Mouse (Mus musculus): ENCODE measurements around the gene Bok. TPM values are rescaled to one million over a fixed set of nuclear protein-coding genes. Genes with fewer than 3 reads are reported as not detected.

Gene Bok
- total and polyA plus RNA-seq, 3 experiments, result 0.17 TPM; not detected in 2

DNA sequence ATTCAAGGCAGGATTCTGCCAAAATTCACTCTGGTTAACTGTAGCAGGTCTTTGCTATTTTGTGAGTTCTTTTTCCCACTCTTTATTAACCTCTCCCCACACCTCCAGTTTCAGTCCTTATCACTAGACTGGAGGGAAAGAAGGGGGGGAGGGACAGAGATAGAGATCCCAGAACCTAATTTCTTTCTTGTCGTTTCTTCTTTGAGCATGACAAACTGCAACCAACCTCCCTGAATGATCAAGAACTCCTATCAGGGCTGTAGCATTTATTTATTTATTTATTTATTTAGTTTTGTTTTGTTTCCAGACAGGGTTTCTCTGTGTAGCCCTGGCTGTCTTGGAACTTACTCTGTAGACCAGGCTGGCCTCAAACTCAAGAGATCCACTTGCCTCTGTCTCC, 16.6 kb downstream of the Bok start:
- Histone ChIP-seq H3K27me3 (ENCODE audit: control insufficient read depth in 1 of 2, insufficient read depth in 2 of 2, low read length in 2 of 2) (no peaks in the 10 kb centered on the region), H3K9me3 (replicated peaks; ENCODE audit: insufficient read depth, low read length) (no peaks in the 10 kb centered on the region), H3K79me2 (ENCODE audit: control insufficient read depth, insufficient read depth, low read length, poor library complexity) (no peaks in the 10 kb centered on the region), H3K27ac (ENCODE audit: control insufficient read depth, low read depth, low read length) (no peak overlapping the region), H3K4me3 (ENCODE audit: control insufficient read depth in 1 of 2, insufficient read depth in 1 of 2, low read depth in 2 of 2, low read length in 2 of 2) (no peak overlapping the region), H3K36me3 (ENCODE audit: control insufficient read depth in 1 of 2, insufficient read depth in 2 of 2, low read length in 2 of 2) (peaks cover 0 to 15% of the 10 kb centered on the region in 2 experiments; a peak in 3 of 4 replicates), H3K4me1 (ENCODE audit: control insufficient read depth in 1 of 2, insufficient read depth in 2 of 2, low read length in 2 of 2) (peaks cover 2 to 5% of the 10 kb centered on the region in 2 experiments; a peak in 1 of 4 replicates), H3K9ac (ENCODE audit: control insufficient read depth, low read depth, low read length, poor library complexity, severe bottlenecking) (no peak overlapping the region)
- TF ChIP-seq TBP (IDR thresholded peaks at IDR 0.05; ENCODE audit: low read depth, low read length) (no peak), GATA1 (IDR thresholded peaks at IDR 0.05; ENCODE audit: low read depth, low read length) (peak; percentile 55), HCFC1 (IDR thresholded peaks at IDR 0.05; ENCODE audit: low read depth, low read length) (no peak), E2F4 (IDR thresholded peaks at IDR 0.05; ENCODE audit: borderline replicate concordance, low read depth, low read length) (no peak), NELFE (IDR thresholded peaks at IDR 0.05; ENCODE audit: low read depth, low read length) (no peak)
- no peak for DNase-seq (ENCODE audit: low read depth, low spot score)

DNA sequence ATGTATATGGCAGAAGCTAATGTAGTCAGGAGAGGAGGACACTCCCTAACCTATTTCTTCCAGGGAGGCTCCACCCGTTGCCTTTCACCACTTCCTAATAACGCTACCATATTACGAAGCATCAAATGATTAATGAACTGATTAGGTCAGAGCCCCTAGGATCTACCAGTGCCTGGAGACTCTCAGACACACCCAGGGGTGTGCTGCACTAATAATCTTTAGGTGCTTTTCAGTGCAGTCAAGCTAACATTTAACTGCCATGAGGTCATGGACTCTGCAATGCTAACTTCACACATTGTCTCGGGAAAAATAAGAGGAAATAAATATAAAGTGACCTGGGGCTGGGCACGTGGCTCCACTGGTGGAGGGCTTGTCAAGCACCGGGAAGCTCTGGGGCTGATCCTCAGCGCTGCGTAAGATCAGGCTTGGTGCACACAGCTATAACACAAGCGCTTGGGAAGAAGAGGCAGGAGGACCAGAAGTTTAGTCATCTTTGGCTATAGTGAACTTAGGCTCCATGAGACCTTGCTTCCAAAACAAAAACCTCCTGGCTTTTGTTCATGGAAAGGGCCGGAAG, 18.1 kb downstream of the Bok start:
- H3K27me3 ChIP-seq (ENCODE audit: control insufficient read depth in 1 of 2, insufficient read depth in 2 of 2, low read length in 2 of 2), result no peaks in the 10 kb centered on the region
- H3K4me1 ChIP-seq (ENCODE audit: control insufficient read depth in 1 of 2, insufficient read depth in 2 of 2, low read length in 2 of 2), result peaks cover 2 to 5% of the 10 kb centered on the region in 2 experiments; a peak in 1 of 4 replicates
- no peak overlapping the region for H3K27ac ChIP-seq (ENCODE audit: control insufficient read depth, low read depth, low read length)
- no peak for TF ChIP-seq RCOR1 (IDR thresholded peaks at IDR 0.05; ENCODE audit: low read depth, low read length)
- TF ChIP-seq CHD1 (IDR thresholded peaks at IDR 0.05; ENCODE audit: low read depth, low read length), result no peak
- no peak for TF ChIP-seq POLR2AphosphoS5 (IDR thresholded peaks at IDR 0.05; ENCODE audit: borderline replicate concordance, low read depth, low read length)
- no peak for TF ChIP-seq ZKSCAN1 (IDR thresholded peaks at IDR 0.05; ENCODE audit: low read depth, low read length)
- TF ChIP-seq NELFE (IDR thresholded peaks at IDR 0.05; ENCODE audit: low read depth, low read length), result no peak
- no peak for TF ChIP-seq TAL1 (IDR thresholded peaks at IDR 0.05; ENCODE audit: low read length)
- TF ChIP-seq MAFK (IDR thresholded peaks at IDR 0.05; ENCODE audit: borderline replicate concordance, low read depth, low read length), result no peak
- no peak for TF ChIP-seq JUND (IDR thresholded peaks at IDR 0.05; ENCODE audit: low read depth, low read length)
- no peak for TF ChIP-seq MYC (IDR thresholded peaks at IDR 0.05; ENCODE audit: low read depth, low read length)
- no peak overlapping the region for H3K9ac ChIP-seq (ENCODE audit: control insufficient read depth, low read depth, low read length, poor library complexity, severe bottlenecking)
- H3K36me3 ChIP-seq (ENCODE audit: control insufficient read depth in 1 of 2, insufficient read depth in 2 of 2, low read length in 2 of 2), result peaks cover 0 to 15% of the 10 kb centered on the region in 2 experiments; a peak in 3 of 4 replicates
- H3K9me3 ChIP-seq (replicated peaks; ENCODE audit: insufficient read depth, low read length), result no peaks in the 10 kb centered on the region
- H3K4me3 ChIP-seq (ENCODE audit: control insufficient read depth in 1 of 2, insufficient read depth in 1 of 2, low read depth in 2 of 2, low read length in 2 of 2), result no peak overlapping the region
- H3K79me2 ChIP-seq (ENCODE audit: control insufficient read depth, insufficient read depth, low read length, poor library complexity), result no peaks in the 10 kb centered on the region
- peak; percentile 46 for DNase-seq (ENCODE audit: low read depth, low spot score)

GRCm38 (mm10) chr1:93704341-93704740, 18.9 kb downstream of the Bok start:
- H3K4me1 ChIP-seq (ENCODE audit: control insufficient read depth in 1 of 2, insufficient read depth in 2 of 2, low read length in 2 of 2), result peaks cover 2 to 5% of the 10 kb centered on the region in 2 experiments; a peak in 1 of 4 replicates
- no peaks in the 10 kb centered on the region for H3K27me3 ChIP-seq (ENCODE audit: control insufficient read depth in 1 of 2, insufficient read depth in 2 of 2, low read length in 2 of 2)
- no peaks in the 10 kb centered on the region for H3K9me3 ChIP-seq (replicated peaks; ENCODE audit: insufficient read depth, low read length)
- no peak overlapping the region for H3K4me3 ChIP-seq (ENCODE audit: control insufficient read depth in 1 of 2, insufficient read depth in 1 of 2, low read depth in 2 of 2, low read length in 2 of 2)
- no peak overlapping the region for H3K27ac ChIP-seq (ENCODE audit: control insufficient read depth, low read depth, low read length)
- no peak overlapping the region for H3K9ac ChIP-seq (ENCODE audit: control insufficient read depth, low read depth, low read length, poor library complexity, severe bottlenecking)
- no peak for DNase-seq (ENCODE audit: low read depth, low spot score)
- no peaks in the 10 kb centered on the region for H3K79me2 ChIP-seq (ENCODE audit: control insufficient read depth, insufficient read depth, low read length, poor library complexity)
- no peak for TF ChIP-seq RAD21 (IDR thresholded peaks at IDR 0.05; ENCODE audit: low read depth, low read length)
- TF ChIP-seq CHD1 (IDR thresholded peaks at IDR 0.05; ENCODE audit: low read depth, low read length), result no peak
- no peak for TF ChIP-seq CHD2 (IDR thresholded peaks at IDR 0.05; ENCODE audit: low read length)
- TF ChIP-seq ELF1 (IDR thresholded peaks at IDR 0.05; ENCODE audit: low read depth, low read length), result no peak
- TF ChIP-seq HCFC1 (IDR thresholded peaks at IDR 0.05; ENCODE audit: low read depth, low read length), result no peak
- TF ChIP-seq USF2 (IDR thresholded peaks at IDR 0.05; ENCODE audit: borderline replicate concordance in 1 of 2, insufficient read depth in 1 of 2, low read depth in 1 of 2, low read length in 2 of 2), result no peak
- no peak for TF ChIP-seq KAT2A (conservative IDR thresholded peaks at IDR 0.05; ENCODE audit: low read depth, low read length)
- no peak for TF ChIP-seq ZKSCAN1 (IDR thresholded peaks at IDR 0.05; ENCODE audit: low read depth, low read length)
- no peak for TF ChIP-seq ZC3H11A (IDR thresholded peaks at IDR 0.05; ENCODE audit: low read depth, low read length)
- TF ChIP-seq CTCF (IDR thresholded peaks at IDR 0.05 in 2 of 3, conservative IDR thresholded peaks at IDR 0.05 in 1 of 3; ENCODE audit: control insufficient read depth in 1 of 3, insufficient read depth in 1 of 3, low read depth in 2 of 3, low read length in 3 of 3, poor library complexity in 1 of 3, severe bottlenecking in 1 of 3), result no peak
- no peak for TF ChIP-seq BHLHE40 (IDR thresholded peaks at IDR 0.05; ENCODE audit: borderline replicate concordance, low read depth, low read length)
- TF ChIP-seq POLR2AphosphoS2 (IDR thresholded peaks at IDR 0.05; ENCODE audit: low read length), result no peak
- no peak for TF ChIP-seq MXI1 (IDR thresholded peaks at IDR 0.05; ENCODE audit: low read depth, low read length)
- peaks cover 0 to 15% of the 10 kb centered on the region in 2 experiments; a peak in 3 of 4 replicates for H3K36me3 ChIP-seq (ENCODE audit: control insufficient read depth in 1 of 2, insufficient read depth in 2 of 2, low read length in 2 of 2)

Measured in MEL (cell line).